Mouse (Mus musculus) lung, postnatal 4 days (tissue): ENCODE results near the gene Hagh.

Experiments used
- DNase-seq, 2 experiments: peaks; one replicate each; pipeline ENCODE4 v3.0.0; 2021

Hagh gene

GRCm38 (mm10) chr17:24850773-24851127 lies 10.8 kb downstream of the Hagh start:
- DNase-seq: no peak

GRCm38 (mm10) chr17:24851381-24852125 lies 11.6 kb downstream of the Hagh start:
- no peak for DNase-seq

GRCm38 (mm10) chr17:24855838-24856464 lies 16.0 kb downstream of the Hagh start:
- no peak for DNase-seq

- no peak for DNase-seq
Measured at GRCm38 (mm10) chr17:24856589-24856988, 16.6 kb downstream of the Hagh start.

- DNase-seq: no peak
Measured at GRCm38 (mm10) chr17:24857831-24858470, 18.0 kb downstream of the Hagh start.

- DNase-seq: no peak
Measured at GRCm38 (mm10) chr17:24858967-24859366, 19.0 kb downstream of the Hagh start.

GRCm38 (mm10) chr17:24860076-24860475 lies 20.1 kb downstream of the Hagh start:
- DNase-seq: no peak

GRCm38 (mm10) chr17:24861785-24862184 lies 21.8 kb downstream of the Hagh start:
- DNase-seq: no peak

GRCm38 (mm10) chr17:24865776-24866175 lies 25.8 kb downstream of the Hagh start, which contains the start of gene Igfals:
Gene Igfals, plus strand, starts transcription at chr17:24865997.
- peak in 1 of 2 experiments; percentile 19 for DNase-seq

- no peak for DNase-seq
Measured at GRCm38 (mm10) chr17:24867914-24868313, 28.0 kb downstream of the Hagh start.

- DNase-seq: no peak
Measured at GRCm38 (mm10) chr17:24873695-24874404, 33.9 kb downstream of the Hagh start.

- no peak for DNase-seq
Measured at GRCm38 (mm10) chr17:24874405-24874745, 34.4 kb downstream of the Hagh start.

- no peak for DNase-seq
Measured at GRCm38 (mm10) chr17:24874989-24875388, 35.0 kb downstream of the Hagh start.

GRCm38 (mm10) chr17:24877336-24878116 lies 37.6 kb downstream of the Hagh start:
- no peak for DNase-seq

GRCm38 (mm10) chr17:24878117-24878397 lies 38.1 kb downstream of the Hagh start:
- peak; percentile 48 to 69 for DNase-seq

- no peak for DNase-seq
Measured at GRCm38 (mm10) chr17:24878531-24878930, 38.6 kb downstream of the Hagh start.

- peak in 1 of 2 experiments; percentile 50 for DNase-seq
Measured at GRCm38 (mm10) chr17:24881738-24882440, 41.9 kb downstream of the Hagh start.

- no peak for DNase-seq
Measured at GRCm38 (mm10) chr17:24884391-24884790, 44.4 kb downstream of the Hagh start.

- peak in 1 of 2 experiments; percentile 29 for DNase-seq
Measured at GRCm38 (mm10) chr17:24885356-24886133, 45.6 kb downstream of the Hagh start.

GRCm38 (mm10) chr17:24886134-24886931 lies 46.4 kb downstream of the Hagh start, which contains the start of the genes Nubp2 and Spsb3:
Gene Nubp2, minus strand, starts transcription at chr17:24886349.
Gene Spsb3, plus strand, starts transcription at chr17:24886643.
- peak; percentile 98 for DNase-seq
